Mouse (Mus musculus) brain, embryonic 14.5 days (tissue): ENCODE results near the gene Olfr1158.

Experiments
- CTCF ChIP-seq: fragments of 200-500 bp; IDR thresholded peaks from 2 replicates; pipeline ENCODE4 v1.5.1; 2012; ENCODE audit warnings: inconsistent platforms, mild to moderate bottlenecking, moderate library complexity, borderline replicate concordance; ENCODE audit not compliant: insufficient read depth, insufficient read length; ENCODE audit errors: extremely low read depth
- POLR2A ChIP-seq: fragments of 200-500 bp; IDR thresholded peaks from 2 replicates; pipeline ENCODE4 v1.6.1; 2012; ENCODE audit warnings: mild to moderate bottlenecking, inconsistent platforms, borderline replicate concordance; ENCODE audit not compliant: poor library complexity, insufficient read depth, insufficient read length, severe bottlenecking; ENCODE audit errors: extremely low read depth

GRCm38 (mm10) chr2:88007515-88008318 is 17.8 kb downstream of the Olfr1158 start, which contains the start of gene Olfr1160:
- TF ChIP-seq CTCF (no peak), POLR2A (no peak)
